Mouse (Mus musculus): ENCODE data around the gene Sfxn5.

DNA sequence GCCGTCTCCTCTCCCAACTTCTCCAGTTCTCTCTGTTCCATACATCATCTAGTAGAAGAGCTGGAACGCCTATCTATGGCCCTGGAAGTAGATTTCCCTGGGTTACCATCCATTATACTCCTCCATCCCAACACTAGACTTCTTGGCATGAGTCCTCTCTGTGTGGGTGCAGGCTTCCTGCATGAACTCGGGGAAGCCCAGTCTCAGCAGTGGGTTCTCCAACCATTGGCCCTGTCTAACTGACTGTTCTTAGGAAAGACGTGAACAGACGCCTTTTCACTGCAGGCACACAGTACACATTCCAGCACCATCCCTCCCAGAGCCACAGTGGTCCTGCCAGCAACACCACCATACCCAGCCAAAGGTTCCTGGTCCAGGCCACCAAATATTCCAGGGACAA lies 29.4 kb upstream of the Sfxn5 start:
- TF ChIP-seq CTCF (IDR thresholded peaks at IDR 0.05; ENCODE audit: borderline replicate concordance, insufficient read depth, low read depth, low read length) (no peak), POLR2A (IDR thresholded peaks at IDR 0.05; ENCODE audit: borderline replicate concordance, insufficient read depth, low read length) (no peak)
